Mouse (Mus musculus): Measurements from ENCODE around the gene Osbpl11. TPM values are rescaled to one million over a fixed set of nuclear protein-coding genes. Genes with fewer than 3 reads are reported as not detected.
"Not testable (repeated sequence)": the region's sequence is repeated elsewhere in the genome, so short reads cannot be mapped to it uniquely, and the experiment has no call there.

Osbpl11 gene
- 16.4 and 21.5 TPM in 2 replicates for polyA plus RNA-seq (2014; fragmentation: Nextera tagmentation; extraction: Ambion mirVana)

- peaks cover 25% of the 10 kb centered on the region for H3K4me1 ChIP-seq (ENCODE audit: control insufficient read depth, insufficient read depth, low read length)
- no peaks in the 10 kb centered on the region for H3K9me3 ChIP-seq (ENCODE audit: control insufficient read depth, low read length)
- ATAC-seq (ENCODE audit: low FRiP score, low TSS enrichment) (peak; percentile 94), DNase-seq (peak; percentile 98)
- peak within 1 kb of the TSS; percentile 96 for H3K4me3 ChIP-seq (replicated peaks; ENCODE audit: low read depth, low read length)
- no peaks in the 10 kb centered on the region for H3K36me3 ChIP-seq (ENCODE audit: control insufficient read depth, insufficient read depth, low read length)
- H3K9ac ChIP-seq (replicated peaks; ENCODE audit: low read length): peak within 1 kb of the TSS; percentile 90
- peak within 1 kb of the TSS; percentile 91 for H3K27ac ChIP-seq (replicated peaks; ENCODE audit: low read depth, low read length)
- H3K4me2 ChIP-seq (ENCODE audit: low read length): peak within 1 kb of the TSS; percentile 99
- no peaks in the 10 kb centered on the region for H3K27me3 ChIP-seq (ENCODE audit: control insufficient read depth, insufficient read depth, low read length)
- under 1% methylated on average over 27 of the region's 27 CpGs for WGBS
Observed at GRCm38 (mm10) chr16:33184901-33185260, at the start of gene Osbpl11. Gene Osbpl11, plus strand, starts transcription at chr16:33185071.

- peak; percentile 30 for DNase-seq
- H3K4me1 ChIP-seq (ENCODE audit: control insufficient read depth, insufficient read depth, low read length): no peaks in the 10 kb centered on the region
- 76% methylated on average over 4 of the region's 4 CpGs for WGBS
- no peaks in the 10 kb centered on the region for H3K9me3 ChIP-seq (ENCODE audit: control insufficient read depth, low read length)
- H3K36me3 ChIP-seq (ENCODE audit: control insufficient read depth, insufficient read depth, low read length): no peaks in the 10 kb centered on the region
- H3K27ac ChIP-seq (replicated peaks; ENCODE audit: low read depth, low read length): no peak overlapping the region
- no peak overlapping the region for H3K4me3 ChIP-seq (replicated peaks; ENCODE audit: low read depth, low read length)
- H3K9ac ChIP-seq (replicated peaks; ENCODE audit: low read length): no peak overlapping the region
- H3K27me3 ChIP-seq (ENCODE audit: control insufficient read depth, insufficient read depth, low read length): no peaks in the 10 kb centered on the region
- no peak for ATAC-seq (ENCODE audit: low FRiP score, low TSS enrichment)
- H3K4me2 ChIP-seq (ENCODE audit: low read length): no peak overlapping the region
Observed at GRCm38 (mm10) chr16:33135167-33135566, 49.7 kb upstream of the Osbpl11 start.

GRCm38 (mm10) chr16:33139061-33139460, 45.8 kb upstream of the Osbpl11 start:
- DNase-seq; H3K4me2 ChIP-seq (ENCODE audit: low read length); H3K9ac ChIP-seq (replicated peaks; ENCODE audit: low read length); H3K27ac ChIP-seq (replicated peaks; ENCODE audit: low read depth, low read length); H3K9me3 ChIP-seq (ENCODE audit: control insufficient read depth, low read length); H3K4me1 ChIP-seq (ENCODE audit: control insufficient read depth, insufficient read depth, low read length); H3K27me3 ChIP-seq (ENCODE audit: control insufficient read depth, insufficient read depth, low read length); H3K4me3 ChIP-seq (replicated peaks; ENCODE audit: low read depth, low read length); ATAC-seq (ENCODE audit: low FRiP score, low TSS enrichment); H3K36me3 ChIP-seq (ENCODE audit: control insufficient read depth, insufficient read depth, low read length): not testable (repeated sequence)
- 85% methylated on average over 6 of the region's 7 CpGs for WGBS

- Histone ChIP-seq H3K27ac (replicated peaks; ENCODE audit: low read depth, low read length) (no peak overlapping the region), H3K36me3 (ENCODE audit: control insufficient read depth, insufficient read depth, low read length) (no peaks in the 10 kb centered on the region), H3K9me3 (ENCODE audit: control insufficient read depth, low read length) (no peaks in the 10 kb centered on the region), H3K27me3 (ENCODE audit: control insufficient read depth, insufficient read depth, low read length) (no peaks in the 10 kb centered on the region), H3K4me2 (ENCODE audit: low read length) (no peak overlapping the region), H3K9ac (replicated peaks; ENCODE audit: low read length) (no peak overlapping the region), H3K4me3 (replicated peaks; ENCODE audit: low read depth, low read length) (no peak overlapping the region), H3K4me1 (ENCODE audit: control insufficient read depth, insufficient read depth, low read length) (no peaks in the 10 kb centered on the region)
- no peak for DNase-seq
- ATAC-seq (ENCODE audit: low FRiP score, low TSS enrichment): no peak
- WGBS: 31% methylated on average over 3 of the region's 3 CpGs
Observed at GRCm38 (mm10) chr16:33141758-33142280, 43.1 kb upstream of the Osbpl11 start.

- no peak for DNase-seq
- Histone ChIP-seq H3K27me3 (ENCODE audit: control insufficient read depth, insufficient read depth, low read length) (no peaks in the 10 kb centered on the region), H3K9me3 (ENCODE audit: control insufficient read depth, low read length) (no peaks in the 10 kb centered on the region), H3K4me1 (ENCODE audit: control insufficient read depth, insufficient read depth, low read length) (no peaks in the 10 kb centered on the region), H3K4me3 (replicated peaks; ENCODE audit: low read depth, low read length) (no peak overlapping the region), H3K36me3 (ENCODE audit: control insufficient read depth, insufficient read depth, low read length) (no peaks in the 10 kb centered on the region), H3K27ac (replicated peaks; ENCODE audit: low read depth, low read length) (no peak overlapping the region), H3K9ac (replicated peaks; ENCODE audit: low read length) (no peak overlapping the region), H3K4me2 (ENCODE audit: low read length) (no peak overlapping the region)
- ATAC-seq (ENCODE audit: low FRiP score, low TSS enrichment): no peak
- WGBS: 77% methylated on average over 2 of the region's 2 CpGs
Observed at GRCm38 (mm10) chr16:33143452-33143851, 41.4 kb upstream of the Osbpl11 start.

GRCm38 (mm10) chr16:33146185-33146584, 38.7 kb upstream of the Osbpl11 start:
- no peaks in the 10 kb centered on the region for H3K36me3 ChIP-seq (ENCODE audit: control insufficient read depth, insufficient read depth, low read length)
- H3K27me3 ChIP-seq (ENCODE audit: control insufficient read depth, insufficient read depth, low read length): no peaks in the 10 kb centered on the region
- H3K4me2 ChIP-seq (ENCODE audit: low read length): no peak overlapping the region
- H3K9ac ChIP-seq (replicated peaks; ENCODE audit: low read length): no peak overlapping the region
- no peak overlapping the region for H3K27ac ChIP-seq (replicated peaks; ENCODE audit: low read depth, low read length)
- 98% methylated on average over 3 of the region's 3 CpGs for WGBS
- no peaks in the 10 kb centered on the region for H3K4me1 ChIP-seq (ENCODE audit: control insufficient read depth, insufficient read depth, low read length)
- no peak overlapping the region for H3K4me3 ChIP-seq (replicated peaks; ENCODE audit: low read depth, low read length)
- DNase-seq (no peak), ATAC-seq (ENCODE audit: low FRiP score, low TSS enrichment) (no peak)
- H3K9me3 ChIP-seq (ENCODE audit: control insufficient read depth, low read length): no peaks in the 10 kb centered on the region

GRCm38 (mm10) chr16:33148135-33148534, 36.7 kb upstream of the Osbpl11 start:
- H3K4me2 ChIP-seq (ENCODE audit: low read length): no peak overlapping the region
- 86% methylated on average over 4 of the region's 4 CpGs for WGBS
- DNase-seq: no peak
- no peaks in the 10 kb centered on the region for H3K4me1 ChIP-seq (ENCODE audit: control insufficient read depth, insufficient read depth, low read length)
- H3K27ac ChIP-seq (replicated peaks; ENCODE audit: low read depth, low read length): no peak overlapping the region
- ATAC-seq (ENCODE audit: low FRiP score, low TSS enrichment): no peak
- no peaks in the 10 kb centered on the region for H3K9me3 ChIP-seq (ENCODE audit: control insufficient read depth, low read length)
- no peaks in the 10 kb centered on the region for H3K27me3 ChIP-seq (ENCODE audit: control insufficient read depth, insufficient read depth, low read length)
- H3K36me3 ChIP-seq (ENCODE audit: control insufficient read depth, insufficient read depth, low read length): no peaks in the 10 kb centered on the region
- H3K4me3 ChIP-seq (replicated peaks; ENCODE audit: low read depth, low read length): no peak overlapping the region
- H3K9ac ChIP-seq (replicated peaks; ENCODE audit: low read length): no peak overlapping the region

- H3K9ac ChIP-seq (replicated peaks; ENCODE audit: low read length); H3K4me2 ChIP-seq (ENCODE audit: low read length); H3K9me3 ChIP-seq (ENCODE audit: control insufficient read depth, low read length); H3K4me3 ChIP-seq (replicated peaks; ENCODE audit: low read depth, low read length); H3K36me3 ChIP-seq (ENCODE audit: control insufficient read depth, insufficient read depth, low read length); ATAC-seq (ENCODE audit: low FRiP score, low TSS enrichment); H3K27me3 ChIP-seq (ENCODE audit: control insufficient read depth, insufficient read depth, low read length); DNase-seq; H3K27ac ChIP-seq (replicated peaks; ENCODE audit: low read depth, low read length); H3K4me1 ChIP-seq (ENCODE audit: control insufficient read depth, insufficient read depth, low read length): not testable (repeated sequence)
- 79% methylated on average over 9 of the region's 9 CpGs for WGBS
Observed at GRCm38 (mm10) chr16:33150875-33151274, 34.0 kb upstream of the Osbpl11 start.

- DNase-seq (no peak), ATAC-seq (ENCODE audit: low FRiP score, low TSS enrichment) (no peak)
- WGBS: 82% methylated on average over 8 of the region's 8 CpGs
- Histone ChIP-seq H3K27me3 (ENCODE audit: control insufficient read depth, insufficient read depth, low read length) (no peaks in the 10 kb centered on the region), H3K4me1 (ENCODE audit: control insufficient read depth, insufficient read depth, low read length) (no peaks in the 10 kb centered on the region), H3K9ac (replicated peaks; ENCODE audit: low read length) (no peak overlapping the region), H3K9me3 (ENCODE audit: control insufficient read depth, low read length) (no peaks in the 10 kb centered on the region), H3K36me3 (ENCODE audit: control insufficient read depth, insufficient read depth, low read length) (no peaks in the 10 kb centered on the region), H3K27ac (replicated peaks; ENCODE audit: low read depth, low read length) (no peak overlapping the region), H3K4me2 (ENCODE audit: low read length) (no peak overlapping the region), H3K4me3 (replicated peaks; ENCODE audit: low read depth, low read length) (no peak overlapping the region)
Observed at GRCm38 (mm10) chr16:33151558-33151957, 33.3 kb upstream of the Osbpl11 start.

Measured in midbrain, embryonic 14.5 days (tissue).